Mouse (Mus musculus): ENCODE measurements at regions not wholly inside any gene's neighbourhood (a gene's known extent, or its start where the extent isn't known, plus 50 kb on each side); places are given as distances from the start of the nearest gene placed in this dataset.

DNA sequence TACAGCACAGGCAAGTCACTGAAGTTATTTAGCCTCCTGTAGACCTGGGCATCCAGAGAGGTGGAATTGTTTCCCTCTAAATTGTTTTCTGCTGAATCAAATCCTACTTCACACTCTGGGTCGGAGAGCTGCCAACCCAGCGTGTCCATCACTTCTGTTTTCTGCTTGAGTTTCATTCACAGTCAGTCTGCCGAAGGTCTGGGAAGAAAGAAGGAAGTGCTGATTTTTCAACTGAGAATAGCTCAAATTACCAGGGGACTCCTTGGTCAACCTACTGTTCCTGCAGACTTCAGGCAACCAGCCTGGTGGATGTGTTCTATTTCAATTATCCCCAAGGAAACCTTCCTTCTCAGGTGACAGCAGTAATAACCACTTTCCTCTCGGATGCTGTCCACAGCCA, 179.1 kb upstream of the Nckap5 start:
- Histone ChIP-seq H3K36me3 (no peaks in the 10 kb centered on the region), H3K27me3 (no peaks in the 10 kb centered on the region), H3K9ac (no peak overlapping the region), H3K27ac (no peak overlapping the region), H3K4me1 (replicated peaks) (no peaks in the 10 kb centered on the region), H3K4me2 (no peak overlapping the region), H3K4me3 (replicated peaks) (no peak overlapping the region), H3K9me3 (replicated peaks) (no peaks in the 10 kb centered on the region)
- ATAC-seq (ENCODE audit: low read depth) (no peak), DNase-seq (no peak)
- WGBS (ENCODE audit: insufficient replicate concordance) = 39% methylated on average over 4 of the region's 4 CpGs

- Histone ChIP-seq H3K4me1 (replicated peaks) (no peaks in the 10 kb centered on the region), H3K27ac (no peak overlapping the region), H3K27me3 (no peaks in the 10 kb centered on the region), H3K36me3 (no peaks in the 10 kb centered on the region), H3K9ac (no peak overlapping the region), H3K4me2 (no peak overlapping the region), H3K4me3 (replicated peaks) (no peak overlapping the region), H3K9me3 (replicated peaks) (no peaks in the 10 kb centered on the region)
- DNase-seq = no peak
- 67% methylated on average over 7 of the region's 7 CpGs for WGBS (ENCODE audit: insufficient replicate concordance)
- ATAC-seq (ENCODE audit: low read depth) = no peak
Observed at GRCm38 (mm10) chr1:127001700-127002099, 171.1 kb upstream of the Nckap5 start.

GRCm38 (mm10) chr1:126993061-126993640, 162.6 kb upstream of the Nckap5 start:
- H3K4me3 ChIP-seq (replicated peaks) = no peak overlapping the region
- DNase-seq (no peak), ATAC-seq (ENCODE audit: low read depth) (no peak)
- H3K4me2 ChIP-seq = no peak overlapping the region
- H3K4me1 ChIP-seq (replicated peaks) = no peaks in the 10 kb centered on the region
- no peak overlapping the region for H3K27ac ChIP-seq
- no peaks in the 10 kb centered on the region for H3K27me3 ChIP-seq
- WGBS (ENCODE audit: insufficient replicate concordance) = 58% methylated on average over 1 of the region's 1 CpGs
- no peak overlapping the region for H3K9ac ChIP-seq
- H3K36me3 ChIP-seq = no peaks in the 10 kb centered on the region
- H3K9me3 ChIP-seq (replicated peaks) = no peaks in the 10 kb centered on the region

DNA sequence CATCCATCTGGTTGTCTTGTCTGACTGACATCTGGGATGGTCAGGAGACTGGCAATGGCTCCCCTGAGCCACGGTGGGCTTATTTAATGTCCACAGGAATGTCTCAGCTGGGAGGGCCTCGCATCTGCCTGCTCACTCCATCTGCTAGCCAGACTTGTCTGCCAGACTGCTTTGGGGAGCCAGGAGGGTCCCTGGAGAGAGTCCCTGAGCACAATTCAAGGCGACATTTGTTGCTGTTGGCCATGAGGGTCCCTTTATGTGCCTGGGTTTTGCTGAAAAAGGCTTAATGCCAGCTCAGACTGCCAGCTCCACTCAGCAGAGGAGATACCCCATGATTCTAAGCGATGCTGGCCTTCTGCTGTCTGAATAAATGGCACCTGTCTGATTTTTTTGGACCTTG, 161.8 kb upstream of the Nckap5 start:
- H3K36me3 ChIP-seq = no peaks in the 10 kb centered on the region
- no peaks in the 10 kb centered on the region for H3K4me1 ChIP-seq (replicated peaks)
- no peak for DNase-seq
- H3K4me3 ChIP-seq (replicated peaks) = no peak overlapping the region
- H3K27me3 ChIP-seq = no peaks in the 10 kb centered on the region
- WGBS (ENCODE audit: insufficient replicate concordance) = 47% methylated on average over 4 of the region's 4 CpGs
- no peak overlapping the region for H3K27ac ChIP-seq
- no peaks in the 10 kb centered on the region for H3K9me3 ChIP-seq (replicated peaks)
- H3K4me2 ChIP-seq = no peak overlapping the region
- no peak overlapping the region for H3K9ac ChIP-seq
- ATAC-seq (ENCODE audit: low read depth) = no peak

- H3K4me1 ChIP-seq (replicated peaks) = no peaks in the 10 kb centered on the region
- no peak for ATAC-seq (ENCODE audit: low read depth)
Observed at GRCm38 (mm10) chr1:126982805-126983204, 152.2 kb upstream of the Nckap5 start.

GRCm38 (mm10) chr1:126980311-126980710, 149.7 kb upstream of the Nckap5 start:
- H3K4me1 ChIP-seq (replicated peaks) = no peaks in the 10 kb centered on the region
- no peak overlapping the region for H3K9ac ChIP-seq
- 78% methylated on average over 14 of the region's 14 CpGs for WGBS (ENCODE audit: insufficient replicate concordance)
- H3K36me3 ChIP-seq = no peaks in the 10 kb centered on the region
- no peak for ATAC-seq (ENCODE audit: low read depth)
- no peak for DNase-seq
- H3K27me3 ChIP-seq = no peaks in the 10 kb centered on the region
- H3K9me3 ChIP-seq (replicated peaks) = no peaks in the 10 kb centered on the region
- no peak overlapping the region for H3K27ac ChIP-seq
- H3K4me3 ChIP-seq (replicated peaks) = no peak overlapping the region
- no peak overlapping the region for H3K4me2 ChIP-seq

More at GRCm38 (mm10) chr1:126982805-126983204, 152.2 kb upstream of the Nckap5 start:
- H3K27ac ChIP-seq = no peak overlapping the region
- 74% methylated on average over 5 of the region's 5 CpGs for whole genome bisulfite sequencing (ENCODE audit: insufficient replicate concordance)
- no peaks in the 10 kb centered on the region for H3K9me3 ChIP-seq (replicated peaks)
- no peak overlapping the region for H3K9ac ChIP-seq
- H3K4me2 ChIP-seq = no peak overlapping the region
- no peaks in the 10 kb centered on the region for H3K36me3 ChIP-seq
- DNase-seq = no peak
- no peak overlapping the region for H3K4me3 ChIP-seq (replicated peaks)
- H3K27me3 ChIP-seq = no peaks in the 10 kb centered on the region

DNA sequence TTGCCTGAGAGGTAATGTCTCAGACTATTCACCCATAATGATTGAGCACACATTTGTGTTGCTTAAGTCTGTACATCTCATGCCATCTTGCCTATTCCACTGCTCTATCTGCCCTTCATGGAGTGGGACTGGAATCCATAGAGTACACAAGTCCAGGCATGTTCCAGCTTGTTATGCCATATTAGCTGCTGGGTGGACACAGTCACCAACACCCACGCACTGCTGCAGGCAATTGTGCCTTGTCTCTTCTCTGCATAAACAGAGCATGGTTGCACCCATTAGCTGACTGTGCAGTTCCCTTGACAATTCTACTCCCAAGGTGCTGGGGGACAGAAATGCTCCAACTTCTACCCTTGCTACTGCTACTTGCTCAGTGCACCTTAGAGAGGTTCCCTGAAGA, 143.3 kb upstream of the Nckap5 start:
- no peak overlapping the region for H3K4me2 ChIP-seq
- WGBS (ENCODE audit: insufficient replicate concordance) = 53% methylated on average over 1 of the region's 1 CpGs
- no peaks in the 10 kb centered on the region for H3K27me3 ChIP-seq
- H3K36me3 ChIP-seq = no peaks in the 10 kb centered on the region
- DNase-seq (no peak), ATAC-seq (ENCODE audit: low read depth) (no peak)
- no peaks in the 10 kb centered on the region for H3K4me1 ChIP-seq (replicated peaks)
- no peak overlapping the region for H3K27ac ChIP-seq
- no peak overlapping the region for H3K9ac ChIP-seq
- H3K4me3 ChIP-seq (replicated peaks) = no peak overlapping the region
- no peaks in the 10 kb centered on the region for H3K9me3 ChIP-seq (replicated peaks)

GRCm38 (mm10) chr1:126971777-126972421, 141.3 kb upstream of the Nckap5 start:
- 62% methylated on average over 10 of the region's 10 CpGs for WGBS (ENCODE audit: insufficient replicate concordance)
- ATAC-seq (ENCODE audit: low read depth) (no peak), DNase-seq (no peak)
- Histone ChIP-seq H3K4me3 (replicated peaks) (no peak overlapping the region), H3K9me3 (replicated peaks) (no peaks in the 10 kb centered on the region), H3K27me3 (no peaks in the 10 kb centered on the region), H3K9ac (no peak overlapping the region), H3K4me1 (replicated peaks) (no peaks in the 10 kb centered on the region), H3K4me2 (no peak overlapping the region), H3K27ac (no peak overlapping the region), H3K36me3 (no peaks in the 10 kb centered on the region)

- DNase-seq (no peak), ATAC-seq (ENCODE audit: low read depth) (no peak)
- Histone ChIP-seq H3K36me3 (no peaks in the 10 kb centered on the region), H3K4me1 (replicated peaks) (no peaks in the 10 kb centered on the region), H3K4me3 (replicated peaks) (no peak overlapping the region), H3K4me2 (no peak overlapping the region), H3K9me3 (replicated peaks) (no peaks in the 10 kb centered on the region), H3K27ac (no peak overlapping the region), H3K27me3 (no peaks in the 10 kb centered on the region), H3K9ac (no peak overlapping the region)
- 44% methylated on average over 1 of the region's 1 CpGs for WGBS (ENCODE audit: insufficient replicate concordance)
Observed at GRCm38 (mm10) chr1:126971118-126971517, 140.5 kb upstream of the Nckap5 start.

GRCm38 (mm10) chr1:126966394-126966793, 135.8 kb upstream of the Nckap5 start:
- Histone ChIP-seq H3K36me3 (no peaks in the 10 kb centered on the region), H3K9me3 (replicated peaks) (no peaks in the 10 kb centered on the region), H3K4me1 (replicated peaks) (no peaks in the 10 kb centered on the region), H3K4me2 (no peak overlapping the region), H3K9ac (no peak overlapping the region), H3K27me3 (no peaks in the 10 kb centered on the region), H3K4me3 (replicated peaks) (no peak overlapping the region), H3K27ac (no peak overlapping the region)
- ATAC-seq (ENCODE audit: low read depth) = no peak
- no peak for DNase-seq

DNA sequence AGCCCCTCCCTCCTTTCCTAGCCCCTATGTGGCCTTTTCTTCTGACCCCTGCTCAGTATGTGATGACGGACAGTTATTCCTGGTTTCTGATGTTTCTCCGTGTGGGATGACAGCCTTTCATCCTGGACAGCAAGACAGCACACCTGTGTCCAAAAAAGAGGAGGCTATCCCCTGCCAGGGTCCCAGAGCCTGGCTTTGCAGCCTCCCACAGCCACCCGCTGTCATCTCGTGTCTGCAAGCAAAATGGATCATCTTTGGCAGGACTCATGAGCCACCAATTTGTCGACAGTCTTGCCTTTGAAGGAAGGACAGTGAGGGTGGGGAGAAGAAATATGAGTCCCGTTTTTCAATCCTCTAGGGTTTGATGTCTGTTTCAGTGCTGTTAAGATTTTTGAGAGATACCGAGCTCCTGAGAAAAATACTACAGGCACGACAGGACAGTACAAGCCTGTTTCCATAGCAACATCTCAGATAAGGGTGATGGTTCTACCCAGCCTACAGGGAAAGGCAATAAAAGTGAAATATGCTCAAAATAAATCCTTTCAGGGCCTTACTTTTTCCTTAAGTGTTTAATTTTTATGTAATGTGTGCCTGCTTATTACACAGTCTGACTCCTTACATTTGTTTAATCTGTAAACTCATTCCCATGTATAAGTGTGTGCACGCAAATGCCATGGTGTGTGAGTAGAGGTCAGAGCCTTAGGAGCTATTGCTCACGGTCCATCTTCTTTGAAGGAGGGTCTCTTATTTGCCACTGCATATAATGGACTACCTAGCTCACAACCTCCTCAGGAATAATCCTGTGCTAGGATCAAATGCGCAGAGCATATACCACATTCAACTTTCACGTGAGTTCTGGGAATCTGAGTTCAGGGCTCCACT, 125.5 kb upstream of the Nckap5 start:
- WGBS (ENCODE audit: insufficient replicate concordance) = 61% methylated on average over 12 of the region's 12 CpGs
- H3K36me3 ChIP-seq = no peaks in the 10 kb centered on the region
- ATAC-seq (ENCODE audit: low read depth) (no peak), DNase-seq (no peak)
- no peak overlapping the region for H3K9ac ChIP-seq
- no peaks in the 10 kb centered on the region for H3K9me3 ChIP-seq (replicated peaks)
- no peaks in the 10 kb centered on the region for H3K27me3 ChIP-seq
- no peak overlapping the region for H3K4me2 ChIP-seq
- no peak overlapping the region for H3K27ac ChIP-seq
- H3K4me3 ChIP-seq (replicated peaks) = no peak overlapping the region
- no peaks in the 10 kb centered on the region for H3K4me1 ChIP-seq (replicated peaks)

Data from liver, embryonic 13.5 days (tissue).